Mouse (Mus musculus) E14TG2a.4 (cell line): ENCODE results near the gene Tmem114.

Experiments used
- CTCF ChIP-seq: conservative IDR thresholded peaks from 2 replicates; pipeline ENCODE4 v1.5.1; 2014; ENCODE audit warnings: low read length
- NANOG ChIP-seq: IDR thresholded peaks from 2 replicates; pipeline ENCODE4 v1.6.1; 2014; ENCODE audit warnings: borderline replicate concordance, low read length, mixed read lengths

- no peak for TF ChIP-seq CTCF
- TF ChIP-seq NANOG: no peak
Observed at GRCm38 (mm10) chr16:8424971-8425330, at the start of gene Tmem114.
